Mouse (Mus musculus) spleen, adult 18-20 months (tissue): ENCODE measurements around the gene Hltf.
"Not testable (repeated sequence)": the region's sequence is repeated elsewhere in the genome, so short reads cannot be mapped to it uniquely, and the experiment has no call there.

Source experiments
- DNase-seq, 2 experiments: peaks; one replicate each; pipeline ENCODE4 v3.0.0; 2022; ENCODE audit warnings: mixed read lengths in 2 of 2

Hltf gene

GRCm38 (mm10) chr3:20104776-20105175 is 47.2 kb downstream of the Hltf start:
- DNase-seq, result peak in 1 of 2 experiments; percentile 13

- DNase-seq, result no peak
These were observed 51.3 kb downstream of the Hltf start for GRCm38 (mm10) chr3:20108881-20109280.

- DNase-seq, result no peak
These were observed 54.3 kb downstream of the Hltf start for GRCm38 (mm10) chr3:20111913-20112312.

- DNase-seq, result no peak
These were observed 61.5 kb downstream of the Hltf start for GRCm38 (mm10) chr3:20119044-20119591.

- DNase-seq, result no peak
These were observed 62.2 kb downstream of the Hltf start for GRCm38 (mm10) chr3:20119686-20120244.

- DNase-seq, result not testable (repeated sequence)
These were observed 64.0 kb downstream of the Hltf start for GRCm38 (mm10) chr3:20121582-20121981.

- no peak for DNase-seq
These were observed 68.0 kb downstream of the Hltf start for GRCm38 (mm10) chr3:20125604-20126003.

GRCm38 (mm10) chr3:20127047-20127595 is 69.5 kb downstream of the Hltf start:
- no peak for DNase-seq

- DNase-seq, result no peak
These were observed 71.9 kb downstream of the Hltf start for GRCm38 (mm10) chr3:20129491-20129890.

GRCm38 (mm10) chr3:20130456-20131349 is 73.1 kb downstream of the Hltf start:
- no peak for DNase-seq

- DNase-seq, result no peak
These were observed 73.7 kb downstream of the Hltf start for GRCm38 (mm10) chr3:20131350-20131720.

- DNase-seq, result no peak
These were observed 75.1 kb downstream of the Hltf start for GRCm38 (mm10) chr3:20132731-20133130.

GRCm38 (mm10) chr3:20133745-20134144 is 76.1 kb downstream of the Hltf start:
- DNase-seq, result no peak

- no peak for DNase-seq
These were observed 76.9 kb downstream of the Hltf start for GRCm38 (mm10) chr3:20134545-20134944.

- DNase-seq, result no peak
These were observed 79.4 kb downstream of the Hltf start for GRCm38 (mm10) chr3:20136868-20137581.

- DNase-seq, result no peak
These were observed 83.6 kb downstream of the Hltf start for GRCm38 (mm10) chr3:20141240-20141639.

- no peak for DNase-seq
These were observed 84.1 kb downstream of the Hltf start for GRCm38 (mm10) chr3:20141679-20142078.

GRCm38 (mm10) chr3:20142101-20142500 is 84.5 kb downstream of the Hltf start:
- DNase-seq, result no peak

- DNase-seq, result no peak
These were observed 85.0 kb downstream of the Hltf start for GRCm38 (mm10) chr3:20142576-20142975.

GRCm38 (mm10) chr3:20143726-20144125 is 86.1 kb downstream of the Hltf start:
- no peak for DNase-seq

- no peak for DNase-seq
These were observed 86.8 kb downstream of the Hltf start for GRCm38 (mm10) chr3:20144401-20144800.

GRCm38 (mm10) chr3:20145696-20146113 is 88.1 kb downstream of the Hltf start:
- no peak for DNase-seq

- DNase-seq, result no peak
These were observed 89.3 kb downstream of the Hltf start for GRCm38 (mm10) chr3:20146884-20147395.
